Mouse (Mus musculus) testis, postnatal 10 days (tissue): ENCODE measurements at regions not wholly inside any gene's neighbourhood (a gene's known extent, or its start where the extent isn't known, plus 50 kb on each side); places are given as distances from the start of the nearest gene placed in this dataset.

ENCODE experiments used
- DNase-seq: peaks from one replicate; pipeline ENCODE4 v3.0.0; 2021; ENCODE audit warnings: low spot score

GRCm38 (mm10) chr1:22222836-22223235 is 261.1 kb upstream of the Kcnq5 start:
- DNase-seq, result no peak

- no peak for DNase-seq
Observed at GRCm38 (mm10) chr1:22211795-22212194, 250.1 kb upstream of the Kcnq5 start.

GRCm38 (mm10) chr1:22211232-22211631 is 249.5 kb upstream of the Kcnq5 start:
- DNase-seq, result no peak

GRCm38 (mm10) chr1:22210621-22211020 is 248.9 kb upstream of the Kcnq5 start:
- DNase-seq, result no peak

GRCm38 (mm10) chr1:22208287-22208686 is 246.5 kb upstream of the Kcnq5 start:
- DNase-seq, result no peak

- DNase-seq, result no peak
Observed at GRCm38 (mm10) chr1:22206935-22207334, 245.2 kb upstream of the Kcnq5 start.

GRCm38 (mm10) chr1:22167621-22168181 is 206.0 kb upstream of the Kcnq5 start:
- DNase-seq, result no peak

- DNase-seq, result no peak
Observed at GRCm38 (mm10) chr1:22136571-22137122, 174.9 kb upstream of the Kcnq5 start.

GRCm38 (mm10) chr1:22118266-22118772 is 156.6 kb upstream of the Kcnq5 start:
- DNase-seq, result no peak

- no peak for DNase-seq
Observed at GRCm38 (mm10) chr1:22116466-22116865, 154.7 kb upstream of the Kcnq5 start.

- peak; percentile 44 for DNase-seq
Observed at GRCm38 (mm10) chr1:22105496-22105895, 143.8 kb upstream of the Kcnq5 start.

- no peak for DNase-seq
Observed at GRCm38 (mm10) chr1:22071405-22072117, 109.8 kb upstream of the Kcnq5 start.

GRCm38 (mm10) chr1:22070028-22070427 is 108.3 kb upstream of the Kcnq5 start:
- no peak for DNase-seq
